Mouse (Mus musculus) liver, adult 2 months (tissue): ENCODE measurements around the gene Txn2. TPM values are rescaled to one million over a fixed set of nuclear protein-coding genes. Genes with fewer than 3 reads are reported as not detected.

Experiments used
- DNase-seq: peaks from one replicate; pipeline ENCODE4 v3.0.0-alpha.2; 2011; ENCODE audit warnings: low read depth, low spot score; ENCODE audit errors: extremely low read depth
- H3K27ac ChIP-seq: fragments of 200-500 bp; replicated peaks from 2 replicates; pipeline ENCODE4 v1.5.1; 2012; ENCODE audit warnings: low read depth, mild to moderate bottlenecking, control low read depth, inconsistent platforms, low read length; ENCODE audit not compliant: insufficient read depth
- H3K27me3 ChIP-seq: fragments of 200-500 bp; 2 replicates; pipeline ENCODE4 v1.6.1; 2012; ENCODE audit warnings: mild to moderate bottlenecking, moderate library complexity, low read length, inconsistent platforms; ENCODE audit not compliant: control insufficient read depth, insufficient read depth
- H3K36me3 ChIP-seq: fragments of 200-500 bp; 2 replicates; pipeline ENCODE4 v1.6.1; 2012; ENCODE audit warnings: low read length, inconsistent platforms; ENCODE audit not compliant: control insufficient read depth, insufficient read depth
- H3K4me1 ChIP-seq: fragments of 200-500 bp; 2 replicates; pipeline ENCODE4 v1.6.1; 2011; ENCODE audit warnings: low read length; ENCODE audit not compliant: control insufficient read depth, insufficient read depth
- H3K4me3 ChIP-seq: fragments of 200-500 bp; 2 replicates; pipeline ENCODE4 v1.5.1; 2011; ENCODE audit warnings: low read depth, mild to moderate bottlenecking, control low read depth, low read length, moderate library complexity; ENCODE audit not compliant: insufficient read depth
- H3K79me2 ChIP-seq: fragments of 200-500 bp; 2 replicates; pipeline ENCODE4 v1.6.1; 2012; ENCODE audit warnings: inconsistent platforms, mild to moderate bottlenecking, low read length, moderate library complexity; ENCODE audit not compliant: control insufficient read depth, insufficient read depth
- H3K9ac ChIP-seq: fragments of 200-500 bp; 2 replicates; pipeline ENCODE4 v1.6.1; 2012; ENCODE audit warnings: low read depth, mild to moderate bottlenecking, control low read depth, inconsistent platforms, low read length
- CTCF ChIP-seq: fragments of 200-500 bp; IDR thresholded peaks from 2 replicates; pipeline ENCODE4 v1.5.1; 2011; ENCODE audit warnings: low read depth, low read length, control low read depth
- POLR2A ChIP-seq: fragments of 200-500 bp; IDR thresholded peaks from 2 replicates; pipeline ENCODE4 v1.6.1; 2011; ENCODE audit warnings: low read length, control low read depth; ENCODE audit not compliant: insufficient read depth; ENCODE audit errors: extremely low read depth
- WGBS: fragments of 180-500 bp; shearing (Covaris S2); methylation state at CpG from one replicate; pipeline ENCODE4 v1.1.7; 2018; 5-methylcytosine and 5-hydroxymethylcytosine counted together
- polyA plus RNA-seq: library from polyadenylated mRNA; depleted of rRNA; stranded (reverse); fragments of >200 nt; gene quantifications from 2 replicates; pipeline ENCODE4 v1.2.3, GENCODE M21; 2012
- total RNA-seq: library from RNA; depleted of rRNA; stranded (reverse); fragments of >200 nt; gene quantifications from 2 replicates; pipeline ENCODE4 v1.2.3, GENCODE M21; 2014

Txn2 gene
- total and polyA plus RNA-seq, 2 experiments: 85.3 to 448 TPM

- Histone ChIP-seq H3K27ac (no peak overlapping the region), H3K79me2 (peaks cover 5% of the 10 kb centered on the region; the same call in 1 of the 2 replicates), H3K4me1 (peaks cover 14% of the 10 kb centered on the region; the same call in 1 of the 2 replicates), H3K36me3 (no peaks in the 10 kb centered on the region), H3K4me3 (no peak overlapping the region), H3K27me3 (no peaks in the 10 kb centered on the region), H3K9ac (no peak overlapping the region)
- TF ChIP-seq CTCF: no peak
- no peak for TF ChIP-seq POLR2A
- no peak for DNase-seq
- WGBS: 42% methylated on average over 3 of the region's 3 CpGs
These were observed 4.4 kb upstream of the Txn2 start for GRCm38 (mm10) chr15:77933222-77933621.

- Histone ChIP-seq H3K36me3 (peaks cover 6% of the 10 kb centered on the region; the same call in 1 of the 2 replicates), H3K9ac (no peak overlapping the region), H3K79me2 (peaks cover 18% of the 10 kb centered on the region), H3K27me3 (no peaks in the 10 kb centered on the region), H3K27ac (no peak overlapping the region), H3K4me1 (peaks cover 23% of the 10 kb centered on the region), H3K4me3 (no peak overlapping the region)
- DNase-seq: no peak
- 77% methylated on average over 6 of the region's 6 CpGs for WGBS
- TF ChIP-seq POLR2A: no peak
- TF ChIP-seq CTCF: no peak
These were observed 2.8 kb upstream of the Txn2 start for GRCm38 (mm10) chr15:77931689-77932016.

GRCm38 (mm10) chr15:77930986-77931688 is 2.3 kb upstream of the Txn2 start:
- H3K9ac ChIP-seq: no peak overlapping the region

GRCm38 (mm10) chr15:77929804-77930203 is 998 bp upstream of the Txn2 start:
- H3K27ac ChIP-seq: peak overlapping the region; percentile 95
- H3K27me3 ChIP-seq: no peaks in the 10 kb centered on the region
- 23% methylated on average over 8 of the region's 8 CpGs for WGBS
- TF ChIP-seq CTCF: no peak
- no peak for TF ChIP-seq POLR2A
- peak; percentile 77 for DNase-seq
- H3K36me3 ChIP-seq: peaks cover 9% of the 10 kb centered on the region; the same call in 1 of the 2 replicates
- peaks cover 20% of the 10 kb centered on the region for H3K79me2 ChIP-seq
- H3K4me1 ChIP-seq: peaks cover 27% of the 10 kb centered on the region
- H3K4me3 ChIP-seq: peak overlapping the region; percentile 62
- peak overlapping the region; percentile 75 for H3K9ac ChIP-seq

More at GRCm38 (mm10) chr15:77930986-77931688, 2.3 kb upstream of the Txn2 start:
- Histone ChIP-seq H3K36me3 (peaks cover 6% of the 10 kb centered on the region; the same call in 1 of the 2 replicates), H3K27me3 (no peaks in the 10 kb centered on the region), H3K27ac (no peak overlapping the region), H3K4me3 (no peak overlapping the region), H3K4me1 (peaks cover 23% of the 10 kb centered on the region), H3K79me2 (peaks cover 20% of the 10 kb centered on the region)
- DNase-seq: no peak
- TF ChIP-seq CTCF: no peak
- no peak for TF ChIP-seq POLR2A
- WGBS: 67% methylated on average over 6 of the region's 6 CpGs

GRCm38 (mm10) chr15:77928091-77928490 is 715 bp downstream of the Txn2 start:
- Histone ChIP-seq H3K4me1 (peaks cover 30% of the 10 kb centered on the region), H3K79me2 (peaks cover 20% of the 10 kb centered on the region), H3K27me3 (no peaks in the 10 kb centered on the region), H3K27ac (peak overlapping the region; percentile 95), H3K4me3 (peak overlapping the region; percentile 88), H3K36me3 (peaks cover 12% of the 10 kb centered on the region; the same call in 1 of the 2 replicates), H3K9ac (peak overlapping the region; percentile 91)
- TF ChIP-seq CTCF: no peak
- TF ChIP-seq POLR2A: no peak
- 10% methylated on average over 4 of the region's 4 CpGs for WGBS
- DNase-seq: no peak

- no peaks in the 10 kb centered on the region for H3K27me3 ChIP-seq
- no peak for TF ChIP-seq CTCF
- no peak for DNase-seq
- H3K9ac ChIP-seq: no peak overlapping the region
- 84% methylated on average over 5 of the region's 5 CpGs for WGBS
- peaks cover 36% of the 10 kb centered on the region for H3K4me1 ChIP-seq
- H3K4me3 ChIP-seq: no peak overlapping the region
- peaks cover 24% of the 10 kb centered on the region for H3K79me2 ChIP-seq
- no peak overlapping the region for H3K27ac ChIP-seq
- peaks cover 14% of the 10 kb centered on the region; the same call in 1 of the 2 replicates for H3K36me3 ChIP-seq
These were observed 1.9 kb downstream of the Txn2 start for GRCm38 (mm10) chr15:77926921-77927320.
